Mouse (Mus musculus): ENCODE measurements around the gene Zfp108.

DNA sequence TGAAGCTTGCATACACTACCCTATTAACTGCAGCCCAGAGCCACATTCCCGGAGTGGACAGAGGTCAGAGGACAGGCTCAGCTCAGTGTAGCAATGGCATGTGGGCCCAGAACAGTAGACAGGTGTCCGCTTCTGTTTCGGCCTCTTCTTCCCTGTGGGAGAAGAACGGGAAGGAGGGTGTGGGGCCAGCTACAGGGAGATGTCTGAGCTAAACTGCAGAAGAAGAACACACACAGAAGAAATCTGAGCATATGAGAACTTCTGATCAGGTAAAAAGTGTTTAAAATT is 26.2 kb downstream of the Zfp108 start:
- TF ChIP-seq CTCF (IDR thresholded peaks at IDR 0.05; ENCODE audit: extremely low read depth, insufficient read depth, low read length), result no peak
- no peak for TF ChIP-seq POLR2A (IDR thresholded peaks at IDR 0.05; ENCODE audit: extremely low read depth, insufficient read depth, low read length)

All from cortical plate, adult 2 months (tissue).